14 mouse cellular contexts compared by ENCODE assay signal in the genomic region with DNA sequence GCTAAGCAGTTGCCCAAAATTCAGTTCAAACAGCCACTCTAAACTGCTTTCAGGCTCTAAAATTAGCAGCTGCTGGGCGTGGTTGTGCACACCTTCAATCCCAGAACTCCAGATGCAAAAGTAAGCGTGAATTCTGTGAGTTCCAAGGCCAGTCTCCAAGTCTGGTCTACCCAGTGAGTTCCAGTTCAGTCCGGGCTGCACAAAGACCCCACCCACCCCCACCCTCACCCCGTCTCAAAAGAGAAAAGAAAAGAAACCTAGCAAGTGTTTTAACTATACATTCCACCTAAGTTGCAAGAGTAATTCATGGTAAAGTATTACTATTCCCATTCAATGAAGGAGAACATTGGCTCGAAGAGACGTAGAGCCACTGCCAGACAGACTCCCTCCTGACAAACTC.
"Had no signal": no experiment of that assay in that cellular context is flagged by ENCODE, and none has a peak within 500 bp of the region (broad histone marks: within the 10 kb centered on the region; RNA-seq: fewer than 3 reads in every experiment).

No protein-coding gene starts in this region.

- H3K27ac ChIP-seq: lung, embryonic 15.5 days; midbrain, embryonic 10.5 days; midbrain, embryonic 12.5 days; neural tube, embryonic 12.5 days; stomach, embryonic 15.5 days; stomach, postnatal 0 days had no signal

- DNase-seq: liver, postnatal 0 days; lung, adult 2 months; lung, postnatal 4 days; right cerebral cortex, postnatal 14 days; thymus, adult 2 months; thymus, postnatal 25 days; thymus, postnatal 4 days had no signal

- H3K4me2 ChIP-seq: lung, embryonic 15.5 days; midbrain, embryonic 12.5 days; neural tube, embryonic 12.5 days; stomach, embryonic 15.5 days had no signal

- H3K9me3 ChIP-seq: lung, embryonic 15.5 days; midbrain, embryonic 10.5 days; midbrain, embryonic 12.5 days; neural tube, embryonic 12.5 days; stomach, embryonic 15.5 days had no signal

- H3K4me3 ChIP-seq: lung, embryonic 15.5 days; midbrain, embryonic 10.5 days; midbrain, embryonic 12.5 days; neural tube, embryonic 12.5 days; stomach, embryonic 15.5 days had no signal

- H3K4me1 ChIP-seq: lung, embryonic 15.5 days; midbrain, embryonic 10.5 days; midbrain, embryonic 12.5 days; neural tube, embryonic 12.5 days; stomach, embryonic 15.5 days had no signal

- H3K27me3 ChIP-seq: lung, embryonic 15.5 days; neural tube, embryonic 12.5 days; stomach, embryonic 15.5 days had no signal

- ATAC-seq: liver, postnatal 0 days; lung, postnatal 0 days had no signal

- H3K9ac ChIP-seq: liver, postnatal 0 days; lung, embryonic 15.5 days; midbrain, embryonic 12.5 days; neural tube, embryonic 12.5 days; stomach, embryonic 15.5 days had no signal

- H3K36me3 ChIP-seq: lung, embryonic 15.5 days; midbrain, embryonic 10.5 days; midbrain, embryonic 12.5 days; neural tube, embryonic 12.5 days; stomach, embryonic 15.5 days had no signal
